Mouse (Mus musculus) hindbrain, embryonic 12.5 days (tissue): ENCODE data around the gene Dnase1l2. TPM values are rescaled to one million over a fixed set of nuclear protein-coding genes. Genes with fewer than 3 reads are reported as not detected.

Source experiments
- ATAC-seq: fragments of 200-750 bp; cut with Nextera tagmentation; 2 replicates; pipeline ENCODE4 v1.8.0; 2017; ENCODE audit warnings: moderate TSS enrichment; ENCODE audit not compliant: low FRiP score
- H3K27ac ChIP-seq: fragments of 300-500 bp; sonication (generic); 2 replicates; pipeline ENCODE4 v1.5.1; 2016; ENCODE audit warnings: mild to moderate bottlenecking
- H3K27me3 ChIP-seq: fragments of 300-500 bp; sonication (generic); 2 replicates; pipeline ENCODE4 v1.6.1; 2016; ENCODE audit warnings: mild to moderate bottlenecking
- H3K36me3 ChIP-seq: fragments of 300-500 bp; sonication (generic); 2 replicates; pipeline ENCODE4 v1.6.1; 2016; ENCODE audit warnings: mild to moderate bottlenecking
- H3K4me1 ChIP-seq: fragments of 300-500 bp; sonication (generic); 2 replicates; pipeline ENCODE4 v1.6.1; 2016
- H3K4me2 ChIP-seq: fragments of 300-500 bp; sonication (generic); replicated peaks from 2 replicates; pipeline ENCODE4 v1.6.1; 2016; ENCODE audit warnings: mild to moderate bottlenecking
- H3K4me3 ChIP-seq: fragments of 300-500 bp; sonication (generic); 2 replicates; pipeline ENCODE4 v1.5.1; 2016; ENCODE audit warnings: mild to moderate bottlenecking
- H3K9ac ChIP-seq: fragments of 300-500 bp; sonication (generic); 2 replicates; pipeline ENCODE4 v1.6.1; 2016; ENCODE audit warnings: mild to moderate bottlenecking, moderate library complexity
- H3K9me3 ChIP-seq: fragments of 300-500 bp; sonication (generic); replicated peaks from 2 replicates; pipeline ENCODE4 v1.6.1; 2016; ENCODE audit warnings: mild to moderate bottlenecking
- whole genome bisulfite sequencing: fragments of 180-500 bp; shearing (Covaris S2); methylation state at CpG from one replicate; pipeline ENCODE4 v1.1.7; 2016; 5-methylcytosine and 5-hydroxymethylcytosine counted together
- polyA plus RNA-seq: library from polyadenylated mRNA; unstranded; fragments of >200 nt; fragmentation: Nextera tagmentation; extraction: Ambion mirVana; gene quantifications from 2 replicates; pipeline ENCODE4 v1.2.1, GENCODE M21; 2016

The Dnase1l2 gene
- 4.2 and 7.0 TPM in 2 replicates for polyA plus RNA-seq

- Histone ChIP-seq H3K36me3 (peaks cover 93% of the 10 kb centered on the region), H3K9me3 (no peaks in the 10 kb centered on the region), H3K27me3 (no peaks in the 10 kb centered on the region), H3K4me1 (no peaks in the 10 kb centered on the region), H3K27ac (no peak within 1 kb of the TSS), H3K9ac (no peak within 1 kb of the TSS), H3K4me3 (no peak within 1 kb of the TSS), H3K4me2 (no peak within 1 kb of the TSS)
- 84% methylated on average over 7 of the region's 7 CpGs for WGBS
- ATAC-seq, result no peak
Observed at GRCm38 (mm10) chr17:24442632-24443155, at the start of gene Dnase1l2. TSS of gene Dnase1l2 (minus strand) at chr17:24443105.

DNA sequence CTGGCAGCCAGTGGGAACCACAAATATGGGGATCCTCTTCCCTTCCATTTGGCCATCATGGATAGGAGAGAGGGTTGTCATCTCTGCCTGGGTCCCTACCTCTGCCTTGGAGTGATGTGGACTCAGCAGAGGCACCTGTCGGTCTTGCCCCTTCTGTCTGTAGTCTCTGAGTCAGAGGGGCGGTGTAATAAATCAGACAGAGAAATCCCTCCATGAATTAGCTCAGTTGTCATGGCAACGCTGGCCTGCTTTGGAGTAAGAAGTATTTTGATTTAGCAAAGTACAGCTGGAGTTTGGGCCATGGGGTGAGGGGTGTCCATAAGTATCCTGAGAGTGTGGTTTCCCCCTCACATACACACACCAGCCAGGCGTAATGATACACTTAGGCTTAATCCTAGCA, 47.5 kb upstream of the Dnase1l2 start:
- Histone ChIP-seq H3K4me2 (peak overlapping the region; percentile 81; the same call in 1 of the 2 replicates), H3K36me3 (no peaks in the 10 kb centered on the region), H3K27me3 (no peaks in the 10 kb centered on the region; the same call in 1 of the 2 replicates), H3K4me3 (peak overlapping the region; percentile 86; the same call in 1 of the 2 replicates), H3K27ac (peak overlapping the region; percentile 96; the same call in 1 of the 2 replicates), H3K4me1 (peaks cover 28% of the 10 kb centered on the region), H3K9me3 (no peaks in the 10 kb centered on the region), H3K9ac (no peak overlapping the region)
- no peak for ATAC-seq
- 67% methylated on average over 4 of the region's 4 CpGs for WGBS

GRCm38 (mm10) chr17:24489265-24490030, 46.5 kb upstream of the Dnase1l2 start:
- Histone ChIP-seq H3K4me3 (peak overlapping the region; percentile 86), H3K9me3 (no peaks in the 10 kb centered on the region), H3K4me2 (peak overlapping the region; percentile 81), H3K9ac (peak overlapping the region; percentile 91), H3K4me1 (peaks cover 31% of the 10 kb centered on the region), H3K36me3 (no peaks in the 10 kb centered on the region), H3K27ac (peak overlapping the region; percentile 96), H3K27me3 (peaks cover 2% of the 10 kb centered on the region; the same call in 1 of the 2 replicates)
- WGBS, result 16% methylated on average over 19 of the region's 19 CpGs
- ATAC-seq, result peak; percentile 53

GRCm38 (mm10) chr17:24488662-24489264, 45.9 kb upstream of the Dnase1l2 start:
- peak overlapping the region; percentile 91 for H3K9ac ChIP-seq
- no peaks in the 10 kb centered on the region for H3K36me3 ChIP-seq
- H3K9me3 ChIP-seq, result no peaks in the 10 kb centered on the region
- H3K27ac ChIP-seq, result peak overlapping the region; percentile 96
- peak overlapping the region; percentile 81 for H3K4me2 ChIP-seq
- peak overlapping the region; percentile 86 for H3K4me3 ChIP-seq
- WGBS, result under 1% methylated on average over 57 of the region's 81 CpGs
- H3K27me3 ChIP-seq, result peaks cover 2% of the 10 kb centered on the region; the same call in 1 of the 2 replicates
- ATAC-seq, result peak; percentile 80
- H3K4me1 ChIP-seq, result peaks cover 31% of the 10 kb centered on the region

- H3K9me3 ChIP-seq, result no peaks in the 10 kb centered on the region
Observed at GRCm38 (mm10) chr17:24488186-24488661, 45.3 kb upstream of the Dnase1l2 start, which contains the start of gene Caskin1. TSS of gene Caskin1 (plus strand) at chr17:24488601.

GRCm38 (mm10) chr17:24485090-24485860, 42.4 kb upstream of the Dnase1l2 start:
- Histone ChIP-seq H3K27ac (peak overlapping the region; percentile 55), H3K4me1 (peaks cover 25% of the 10 kb centered on the region), H3K27me3 (peaks cover 2% of the 10 kb centered on the region; the same call in 1 of the 2 replicates), H3K4me3 (no peak overlapping the region), H3K9me3 (no peaks in the 10 kb centered on the region), H3K4me2 (peak overlapping the region; percentile 23; the same call in 1 of the 2 replicates), H3K9ac (0 out of 2 replicates have a peak overlapping the region, but pooled peaks have one; percentile 43), H3K36me3 (no peaks in the 10 kb centered on the region)
- 50% methylated on average over 11 of the region's 11 CpGs for WGBS
- ATAC-seq, result no peak

More at GRCm38 (mm10) chr17:24488186-24488661, 45.3 kb upstream of the Dnase1l2 start, which contains the start of gene Caskin1:
- H3K36me3 ChIP-seq, result no peaks in the 10 kb centered on the region
- H3K4me1 ChIP-seq, result peaks cover 31% of the 10 kb centered on the region
- H3K27me3 ChIP-seq, result peaks cover 2% of the 10 kb centered on the region; the same call in 1 of the 2 replicates
- ATAC-seq, result peak; percentile 62
- peak within 1 kb of the TSS; percentile 91 for H3K9ac ChIP-seq
- H3K4me3 ChIP-seq, result peak within 1 kb of the TSS; percentile 86
- 0% methylated on average over 41 of the region's 45 CpGs for WGBS
- peak within 1 kb of the TSS; percentile 96 for H3K27ac ChIP-seq
- H3K4me2 ChIP-seq, result peak within 1 kb of the TSS; percentile 81

GRCm38 (mm10) chr17:24483495-24483894, 40.6 kb upstream of the Dnase1l2 start:
- peaks cover 2% of the 10 kb centered on the region; the same call in 1 of the 2 replicates for H3K27me3 ChIP-seq
- H3K9ac ChIP-seq, result no peak overlapping the region
- ATAC-seq, result no peak
- H3K4me1 ChIP-seq, result peaks cover 13% of the 10 kb centered on the region
- no peak overlapping the region for H3K27ac ChIP-seq
- 67% methylated on average over 3 of the region's 3 CpGs for WGBS
- no peak overlapping the region for H3K4me2 ChIP-seq
- H3K4me3 ChIP-seq, result no peak overlapping the region
- H3K9me3 ChIP-seq, result no peaks in the 10 kb centered on the region
- no peaks in the 10 kb centered on the region for H3K36me3 ChIP-seq

DNA sequence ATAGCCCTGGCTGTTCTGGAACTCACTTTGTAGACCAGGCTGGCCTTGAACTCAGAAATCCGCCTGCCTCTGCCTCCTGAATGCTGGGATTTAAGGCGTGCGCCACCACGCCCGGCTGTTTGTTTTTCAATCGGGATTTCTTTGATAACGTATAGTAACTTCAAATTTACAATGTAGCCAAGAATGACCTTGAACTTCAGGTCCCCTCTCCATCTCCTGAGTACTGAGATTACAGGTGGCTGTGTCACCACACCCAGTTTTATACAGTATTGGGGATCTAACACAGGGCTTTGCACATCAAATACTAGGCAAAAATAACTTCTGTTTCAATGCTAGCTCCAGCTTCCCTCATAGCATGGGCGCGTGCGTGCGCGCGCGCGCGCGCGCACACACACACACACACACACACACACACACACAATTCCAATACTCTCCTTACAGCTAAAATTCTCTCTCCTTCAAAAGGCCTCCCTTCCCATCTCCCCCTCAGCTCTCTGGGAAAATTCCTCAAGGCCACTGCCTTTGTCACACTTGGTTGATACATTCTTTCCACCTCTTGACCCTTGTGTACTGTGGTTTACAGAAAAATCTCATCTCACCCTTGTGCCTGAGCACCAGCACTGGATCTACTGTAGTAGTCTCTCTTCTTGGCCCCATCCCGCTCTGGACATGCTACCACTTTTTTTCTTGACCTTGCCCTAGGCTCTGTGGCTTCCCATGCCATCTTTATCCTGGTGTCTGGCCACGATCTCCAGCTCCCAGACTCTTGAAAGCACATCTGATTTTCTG, 38.3 kb upstream of the Dnase1l2 start:
- Histone ChIP-seq H3K4me2 (no peak overlapping the region), H3K4me3 (no peak overlapping the region), H3K27ac (no peak overlapping the region), H3K4me1 (peaks cover 18% of the 10 kb centered on the region), H3K9ac (no peak overlapping the region), H3K9me3 (no peaks in the 10 kb centered on the region), H3K27me3 (0 out of 2 replicates have a peak, but pooled peaks cover 2% of the 10 kb centered on the region), H3K36me3 (peaks cover 13% of the 10 kb centered on the region)
- WGBS, result 94% methylated on average over 20 of the region's 20 CpGs
- no peak for ATAC-seq

GRCm38 (mm10) chr17:24480201-24480826, 37.4 kb upstream of the Dnase1l2 start:
- Histone ChIP-seq H3K36me3 (peaks cover 22% of the 10 kb centered on the region), H3K27ac (no peak overlapping the region), H3K27me3 (0 out of 2 replicates have a peak, but pooled peaks cover 2% of the 10 kb centered on the region), H3K4me2 (no peak overlapping the region), H3K4me1 (peaks cover 14% of the 10 kb centered on the region), H3K9me3 (no peaks in the 10 kb centered on the region), H3K9ac (no peak overlapping the region), H3K4me3 (no peak overlapping the region)
- ATAC-seq, result no peak
- 40% methylated on average over 3 of the region's 3 CpGs for WGBS

- 35% methylated on average over 1 of the region's 1 CpGs for WGBS
- peak overlapping the region; percentile 64; the same call in 1 of the 2 replicates for H3K27ac ChIP-seq
Observed at GRCm38 (mm10) chr17:24479431-24479830, 36.5 kb upstream of the Dnase1l2 start.

More at GRCm38 (mm10) chr17:24479431-24479830, 36.5 kb upstream of the Dnase1l2 start:
- 0 out of 2 replicates have a peak overlapping the region, but pooled peaks have one; percentile 43 for H3K9ac ChIP-seq
- H3K4me3 ChIP-seq, result peak overlapping the region; percentile 76
- peaks cover 31% of the 10 kb centered on the region for H3K36me3 ChIP-seq
- H3K4me2 ChIP-seq, result peak overlapping the region; percentile 62
- peaks cover 15% of the 10 kb centered on the region for H3K4me1 ChIP-seq
- H3K9me3 ChIP-seq, result no peaks in the 10 kb centered on the region
- ATAC-seq, result no peak
- no peaks in the 10 kb centered on the region for H3K27me3 ChIP-seq
